Mouse (Mus musculus): Measurements from ENCODE around the gene Rabgap1l.
A peak's percentile ranks its signal among the peaks of the same experiment; 100 is the strongest.

Rabgap1l gene

DNA sequence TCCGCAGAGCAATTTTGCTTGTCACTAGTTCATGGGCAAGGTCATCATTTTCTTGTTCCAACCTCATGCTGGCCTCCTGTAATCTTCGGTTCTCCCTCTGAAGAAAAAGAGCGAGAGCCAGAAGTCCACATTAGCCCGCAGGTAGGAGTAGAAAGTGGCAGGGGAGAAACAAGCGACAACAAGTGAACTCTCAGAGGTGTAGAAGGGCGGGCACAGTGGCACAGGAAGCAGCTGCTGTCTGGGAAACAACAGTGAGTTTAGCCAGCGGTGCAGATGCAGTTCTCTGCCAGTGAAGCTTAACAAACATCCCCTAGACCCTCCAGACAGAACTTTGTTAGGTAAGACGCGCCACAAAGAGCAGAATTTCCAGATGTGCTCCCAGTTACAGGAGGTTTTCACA, 545.5 kb downstream of the Rabgap1l start:
- ATAC-seq (ENCODE audit: low TSS enrichment) = no peak

- ATAC-seq (ENCODE audit: low TSS enrichment) = no peak
Observed at GRCm38 (mm10) chr1:160246844-160247243, 546.2 kb downstream of the Rabgap1l start.

DNA sequence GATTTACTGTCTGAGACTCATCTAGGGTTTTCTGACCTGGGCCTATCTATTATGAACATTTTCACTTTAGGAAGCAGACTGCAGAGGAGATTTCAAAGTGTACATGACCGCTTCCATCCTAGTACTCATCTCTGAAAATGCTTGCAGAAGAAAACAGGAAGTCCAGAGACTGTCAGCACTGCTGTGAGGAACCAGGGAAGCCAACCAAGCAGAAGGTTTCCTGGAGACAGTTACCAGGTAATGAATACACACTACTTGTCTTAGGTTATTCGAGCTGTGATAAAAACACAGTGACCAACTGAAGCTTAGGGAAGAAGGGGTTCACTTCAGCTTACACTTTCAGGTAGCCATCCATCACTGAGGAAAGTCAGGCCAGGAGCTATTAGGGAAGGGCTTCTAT, 547.1 kb downstream of the Rabgap1l start:
- no peak for ATAC-seq (ENCODE audit: low TSS enrichment)

GRCm38 (mm10) chr1:160244689-160245088, 548.3 kb downstream of the Rabgap1l start:
- ATAC-seq (ENCODE audit: low TSS enrichment) = no peak

DNA sequence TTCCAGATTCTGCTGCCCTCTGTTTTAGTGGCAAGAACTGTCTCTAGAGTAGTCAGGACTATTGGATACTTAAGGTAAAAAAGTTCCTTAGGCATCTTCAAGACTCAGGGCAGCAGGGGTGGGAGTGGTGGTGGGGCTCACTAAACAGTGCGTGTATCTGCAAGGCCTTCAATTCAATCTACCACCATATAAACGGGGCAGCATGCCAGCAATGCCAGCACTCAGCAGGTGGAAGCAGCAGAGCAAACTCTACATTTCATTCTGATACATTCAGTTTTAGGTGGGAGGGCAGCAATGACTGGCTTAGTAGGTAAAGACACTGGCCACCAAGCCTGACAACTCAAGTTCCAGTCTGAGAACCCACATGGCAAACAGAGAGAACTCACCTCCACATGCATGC, 552.9 kb downstream of the Rabgap1l start:
- ATAC-seq (ENCODE audit: low TSS enrichment) = no peak

- ATAC-seq (ENCODE audit: low TSS enrichment) = no peak
Observed at GRCm38 (mm10) chr1:160238852-160239443, 554.1 kb downstream of the Rabgap1l start.

- peak; percentile 72 for ATAC-seq (ENCODE audit: low TSS enrichment)
Observed at GRCm38 (mm10) chr1:160237981-160238380, 555.0 kb downstream of the Rabgap1l start.

DNA sequence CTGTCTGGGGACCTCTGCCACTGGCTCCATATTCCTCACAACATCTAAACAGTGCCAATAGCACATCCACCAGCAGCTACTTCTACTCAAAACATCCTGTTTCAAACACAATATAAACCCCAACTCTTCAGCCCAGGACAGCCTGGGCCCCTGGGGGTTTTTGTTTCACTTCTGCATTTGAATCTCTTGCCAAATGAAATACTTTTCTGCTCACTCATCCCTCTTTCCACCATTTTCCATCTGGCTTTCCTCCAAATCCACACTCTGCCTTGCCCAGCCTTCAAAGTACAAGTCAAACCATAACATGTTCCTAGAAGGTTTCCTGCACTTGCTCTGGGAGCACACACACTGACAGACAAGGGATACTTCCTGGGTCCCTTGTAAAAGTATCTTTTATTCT, 559.1 kb downstream of the Rabgap1l start:
- no peak for ATAC-seq (ENCODE audit: low TSS enrichment)

GRCm38 (mm10) chr1:160232113-160232512, 560.9 kb downstream of the Rabgap1l start:
- no peak for ATAC-seq (ENCODE audit: low TSS enrichment)

DNA sequence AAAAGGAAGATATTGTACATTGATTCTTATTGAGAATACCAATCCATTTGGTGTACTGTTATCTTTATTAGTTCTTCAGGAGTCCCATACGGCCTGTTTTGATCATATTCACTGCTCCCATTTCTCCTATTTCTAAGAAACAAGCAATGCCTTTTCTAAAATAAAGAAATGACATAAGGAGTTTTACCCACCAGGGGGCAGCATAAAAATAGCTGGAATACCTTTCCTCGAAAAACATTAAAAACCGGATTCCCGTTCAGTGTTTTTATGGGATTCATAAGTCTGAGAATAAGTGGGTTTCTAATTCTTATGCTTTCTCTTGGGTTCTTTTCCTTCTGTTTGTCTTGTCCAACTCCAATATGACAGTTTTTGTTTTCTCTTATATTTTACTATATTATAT, 562.0 kb downstream of the Rabgap1l start:
- ATAC-seq (ENCODE audit: low TSS enrichment) = no peak

- no peak for ATAC-seq (ENCODE audit: low TSS enrichment)
Observed at GRCm38 (mm10) chr1:160227850-160228249, 565.2 kb downstream of the Rabgap1l start.

- ATAC-seq (ENCODE audit: low TSS enrichment) = no peak
Observed at GRCm38 (mm10) chr1:160227196-160227595, 565.8 kb downstream of the Rabgap1l start.

- no peak for ATAC-seq (ENCODE audit: low TSS enrichment)
Observed at GRCm38 (mm10) chr1:160224093-160224492, 568.9 kb downstream of the Rabgap1l start.

DNA sequence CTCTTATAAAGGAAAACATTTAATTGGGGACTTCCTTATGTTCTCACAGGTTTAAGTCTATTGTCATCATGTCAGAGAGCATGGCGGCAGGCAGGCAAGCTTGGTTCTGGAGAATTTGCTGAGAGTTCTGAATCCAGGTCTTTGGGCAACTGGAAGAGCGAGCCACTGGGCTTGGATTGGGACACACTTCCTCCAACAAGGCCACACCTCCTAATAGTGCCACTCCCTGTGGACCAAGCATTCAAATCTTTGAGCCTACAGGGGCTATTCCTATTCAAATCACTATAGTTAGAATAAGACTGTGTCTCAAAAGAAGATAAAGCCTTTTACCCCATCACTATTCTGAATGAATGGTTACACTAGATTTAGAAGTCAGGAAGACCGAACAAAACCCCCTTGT, 575.1 kb downstream of the Rabgap1l start:
- ATAC-seq (ENCODE audit: low TSS enrichment) = no peak

- no peak for ATAC-seq (ENCODE audit: low TSS enrichment)
Observed at GRCm38 (mm10) chr1:160214171-160214570, 578.8 kb downstream of the Rabgap1l start.

GRCm38 (mm10) chr1:160212703-160213669, 580.0 kb downstream of the Rabgap1l start, which contains the start of gene Cacybp:
Cacybp (minus strand) TSS chr1:160212875.
- peak; percentile 93 for ATAC-seq (ENCODE audit: low TSS enrichment)

DNA sequence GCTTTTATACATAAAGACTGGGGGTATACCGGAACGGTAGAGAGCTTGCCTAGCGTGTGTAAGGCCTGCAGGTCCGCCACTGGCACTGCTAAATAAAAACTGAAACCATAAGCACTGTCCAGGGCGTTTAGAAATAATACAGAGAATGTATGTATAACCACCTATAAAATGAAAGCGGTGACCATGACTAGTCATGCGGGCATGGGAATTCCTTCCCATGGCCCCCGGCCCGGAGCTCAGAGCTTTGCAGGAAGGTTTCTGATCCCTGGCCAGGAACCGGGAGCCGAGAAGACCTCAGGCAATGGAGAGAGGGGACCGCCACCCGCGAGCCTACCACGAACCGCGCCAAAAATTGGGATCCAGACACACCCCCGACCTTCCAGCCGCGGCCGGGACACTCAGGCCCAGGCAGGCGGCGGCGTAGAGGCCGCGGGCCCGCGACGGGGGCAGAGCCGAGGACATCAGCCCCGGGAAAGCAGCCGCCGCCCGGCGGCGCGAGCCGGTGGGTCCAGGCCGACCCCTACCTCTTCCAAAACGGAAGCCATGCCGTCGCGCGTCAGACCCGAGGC, 580.8 kb downstream of the Rabgap1l start:
- peak; percentile 8; the same call in 1 of the 2 replicates for ATAC-seq (ENCODE audit: low TSS enrichment)

- ATAC-seq (ENCODE audit: low TSS enrichment) = no peak
Observed at GRCm38 (mm10) chr1:160211597-160212122, 581.4 kb downstream of the Rabgap1l start.

GRCm38 (mm10) chr1:160210566-160210965, 582.4 kb downstream of the Rabgap1l start:
- no peak for ATAC-seq (ENCODE audit: low TSS enrichment)

- no peak for ATAC-seq (ENCODE audit: low TSS enrichment)
Observed at GRCm38 (mm10) chr1:160209844-160210243, 583.2 kb downstream of the Rabgap1l start.

GRCm38 (mm10) chr1:160205486-160205885, 587.5 kb downstream of the Rabgap1l start:
- ATAC-seq (ENCODE audit: low TSS enrichment) = no peak

DNA sequence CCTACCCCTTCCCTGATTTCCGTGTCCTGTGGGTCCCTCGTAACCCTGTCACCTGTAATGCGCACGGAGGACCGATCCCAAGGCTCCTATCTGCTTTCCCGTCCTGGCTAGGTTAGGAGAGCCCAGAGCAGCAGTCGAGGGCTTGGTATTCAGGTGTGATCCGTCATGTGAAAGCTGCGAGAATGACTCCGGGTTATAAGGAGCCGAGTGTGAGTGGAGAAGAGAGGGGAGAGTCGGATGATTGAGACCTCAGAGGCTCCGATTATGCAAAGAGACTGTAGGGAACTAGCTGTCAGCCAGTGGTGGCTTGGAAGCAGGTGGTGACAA, 597.7 kb downstream of the Rabgap1l start:
- ATAC-seq (ENCODE audit: low TSS enrichment) = no peak
